Comparison of ENCODE assay signal across 17 mouse cellular contexts in genomic region chr1:192720156-192720555, GRCm38 (mm10). TPM values are rescaled to one million over a fixed set of nuclear protein-coding genes. Genes with fewer than 3 reads are reported as not detected.
DNase-seq lines count a peak whose midpoint lies in the region; ATAC-seq and TF ChIP-seq lines count a peak whose summit lies in the region.
"Had no signal": no experiment of that assay in that cellular context is flagged by ENCODE, and none has a peak within 500 bp of the region (broad histone marks: within the 10 kb centered on the region; RNA-seq: fewer than 3 reads in every experiment).

No protein-coding gene starts in this region.

- H3K36me3 ChIP-seq in hindbrain, embryonic 13.5 days, result no peaks in the 10 kb centered on the region
- H3K36me3 ChIP-seq in hindbrain, embryonic 16.5 days (ENCODE audit: control insufficient read depth, insufficient read depth, low read length), result no peaks in the 10 kb centered on the region
- H3K36me3 ChIP-seq in midbrain, embryonic 14.5 days (ENCODE audit: control insufficient read depth, insufficient read depth, low read length), result no peaks in the 10 kb centered on the region
- H3K36me3 ChIP-seq in midbrain, embryonic 11.5 days (ENCODE audit: control insufficient read depth, insufficient read depth, low read length), result no peaks in the 10 kb centered on the region
- H3K36me3 ChIP-seq in forebrain, embryonic 16.5 days (ENCODE audit: control insufficient read depth, insufficient read depth), result no peaks in the 10 kb centered on the region
- H3K36me3 ChIP-seq in liver, embryonic 11.5 days (ENCODE audit: control insufficient read depth, insufficient read depth, low read length), result no peaks in the 10 kb centered on the region
- H3K36me3 ChIP-seq: embryonic facial prominence, embryonic 10.5 days; heart, embryonic 15.5 days had no signal

- peaks cover 3% of the 10 kb centered on the region; the same call in 1 of the 2 replicates for H3K4me1 ChIP-seq in hindbrain, embryonic 13.5 days (replicated peaks)
- H3K4me1 ChIP-seq in hindbrain, embryonic 16.5 days (ENCODE audit: control insufficient read depth, insufficient read depth, low read depth, low read length), result no peaks in the 10 kb centered on the region
- no peaks in the 10 kb centered on the region for H3K4me1 ChIP-seq in midbrain, embryonic 14.5 days (ENCODE audit: control insufficient read depth, insufficient read depth, low read length)
- H3K4me1 ChIP-seq in midbrain, embryonic 11.5 days (ENCODE audit: control insufficient read depth, insufficient read depth, low read length), result no peaks in the 10 kb centered on the region
- H3K4me1 ChIP-seq in forebrain, embryonic 16.5 days (replicated peaks; ENCODE audit: control insufficient read depth, insufficient read depth, low read length), result peaks cover 3% of the 10 kb centered on the region; the same call in 1 of the 2 replicates
- H3K4me1 ChIP-seq in liver, embryonic 11.5 days (replicated peaks; ENCODE audit: control insufficient read depth, insufficient read depth, low read length), result no peaks in the 10 kb centered on the region
- H3K4me1 ChIP-seq: embryonic facial prominence, embryonic 10.5 days; heart, embryonic 15.5 days had no signal

- no peak for TF ChIP-seq CTCF in brain, embryonic 14.5 days (IDR thresholded peaks at IDR 0.05; ENCODE audit: borderline replicate concordance, extremely low read depth, insufficient read depth, insufficient read length)

- no peaks in the 10 kb centered on the region for H3K9me3 ChIP-seq in hindbrain, embryonic 13.5 days
- H3K9me3 ChIP-seq in hindbrain, embryonic 16.5 days (ENCODE audit: control insufficient read depth, low read length), result no peaks in the 10 kb centered on the region
- H3K9me3 ChIP-seq in midbrain, embryonic 14.5 days (ENCODE audit: control insufficient read depth, low read length), result no peaks in the 10 kb centered on the region
- no peaks in the 10 kb centered on the region for H3K9me3 ChIP-seq in midbrain, embryonic 11.5 days (ENCODE audit: control insufficient read depth, low read length)
- no peaks in the 10 kb centered on the region for H3K9me3 ChIP-seq in forebrain, embryonic 16.5 days (ENCODE audit: control insufficient read depth, low read length)
- no peaks in the 10 kb centered on the region for H3K9me3 ChIP-seq in liver, embryonic 11.5 days (ENCODE audit: control insufficient read depth, low read length)
- H3K9me3 ChIP-seq: embryonic facial prominence, embryonic 10.5 days; heart, embryonic 15.5 days had no signal

- no peak for ATAC-seq in hindbrain, embryonic 13.5 days (ENCODE audit: low FRiP score)
- no peak; the same call in 1 of the 2 replicates for ATAC-seq in hindbrain, embryonic 16.5 days
- ATAC-seq in midbrain, embryonic 14.5 days (ENCODE audit: low FRiP score, low TSS enrichment), result no peak
- no peak for ATAC-seq in midbrain, embryonic 11.5 days (ENCODE audit: low FRiP score)
- ATAC-seq in forebrain, embryonic 16.5 days, result peak; percentile 42; the same call in 1 of the 2 replicates
- ATAC-seq in liver, embryonic 11.5 days (replicated peaks; ENCODE audit: low FRiP score), result no peak

- TF ChIP-seq POLR2A in brain, embryonic 14.5 days (IDR thresholded peaks at IDR 0.05; ENCODE audit: borderline replicate concordance, extremely low read depth, insufficient read depth, insufficient read length, poor library complexity, severe bottlenecking), result no peak

- H3K27me3 ChIP-seq in hindbrain, embryonic 13.5 days, result no peaks in the 10 kb centered on the region
- no peaks in the 10 kb centered on the region for H3K27me3 ChIP-seq in hindbrain, embryonic 16.5 days (replicated peaks; ENCODE audit: control insufficient read depth, insufficient read depth, low read length)
- H3K27me3 ChIP-seq in midbrain, embryonic 14.5 days (ENCODE audit: control insufficient read depth, insufficient read depth, low read length), result no peaks in the 10 kb centered on the region
- no peaks in the 10 kb centered on the region; the same call in 1 of the 2 replicates for H3K27me3 ChIP-seq in midbrain, embryonic 11.5 days (ENCODE audit: control insufficient read depth, insufficient read depth, low read length)
- H3K27me3 ChIP-seq in forebrain, embryonic 16.5 days (replicated peaks; ENCODE audit: control insufficient read depth, insufficient read depth, low read length), result no peaks in the 10 kb centered on the region
- H3K27me3 ChIP-seq in liver, embryonic 11.5 days (replicated peaks; ENCODE audit: control insufficient read depth, insufficient read depth, low read length), result no peaks in the 10 kb centered on the region
- H3K27me3 ChIP-seq: heart, embryonic 15.5 days had no signal

- DNase-seq in midbrain, embryonic 14.5 days, result peak; percentile 17
- no peak for DNase-seq in midbrain, embryonic 11.5 days (ENCODE audit: low spot score, missing footprints)
- peak; percentile 59 for DNase-seq in brain, embryonic 14.5 days (ENCODE audit: low read depth)
- DNase-seq in liver, embryonic 11.5 days (ENCODE audit: low spot score), result no peak
- DNase-seq: adrenal gland, adult 2 months; adrenal gland, postnatal 25 days; cerebellum, adult 2 months; gastrocnemius, postnatal 14 days; heart, adult 2 months; heart, postnatal 14 days; kidney, adult 11 months had no signal

- H3K9ac ChIP-seq in hindbrain, embryonic 13.5 days, result 0 out of 2 replicates have a peak overlapping the region, but pooled peaks have one; percentile 35
- no peak overlapping the region for H3K9ac ChIP-seq in hindbrain, embryonic 16.5 days (ENCODE audit: low read depth, low read length)
- no peak overlapping the region for H3K9ac ChIP-seq in midbrain, embryonic 14.5 days (replicated peaks; ENCODE audit: low read length)
- H3K9ac ChIP-seq in midbrain, embryonic 11.5 days (ENCODE audit: low read length), result no peak overlapping the region
- no peak overlapping the region for H3K9ac ChIP-seq in forebrain, embryonic 16.5 days (replicated peaks; ENCODE audit: low read depth, low read length)
- H3K9ac ChIP-seq in liver, embryonic 11.5 days (ENCODE audit: low read depth, low read length), result no peak overlapping the region
- H3K9ac ChIP-seq: heart, embryonic 15.5 days had no signal

- 73% methylated on average over 10 of the region's 10 CpGs for WGBS in hindbrain, embryonic 13.5 days
- 58% methylated on average over 10 of the region's 10 CpGs for WGBS in hindbrain, embryonic 16.5 days
- WGBS in midbrain, embryonic 14.5 days, result 67% methylated on average over 10 of the region's 10 CpGs
- WGBS in midbrain, embryonic 11.5 days, result 81% methylated on average over 10 of the region's 10 CpGs
- WGBS in forebrain, embryonic 16.5 days, result 70% methylated on average over 10 of the region's 10 CpGs
- 84% methylated on average over 10 of the region's 10 CpGs for WGBS in liver, embryonic 11.5 days

- no peak overlapping the region for H3K4me3 ChIP-seq in hindbrain, embryonic 13.5 days
- H3K4me3 ChIP-seq in hindbrain, embryonic 16.5 days (ENCODE audit: low read length), result no peak overlapping the region
- no peak overlapping the region for H3K4me3 ChIP-seq in midbrain, embryonic 14.5 days (replicated peaks; ENCODE audit: low read depth, low read length)
- no peak overlapping the region for H3K4me3 ChIP-seq in midbrain, embryonic 11.5 days (ENCODE audit: low read depth, low read length)
- H3K4me3 ChIP-seq in forebrain, embryonic 16.5 days (replicated peaks; ENCODE audit: low read length), result no peak overlapping the region
- no peak overlapping the region for H3K4me3 ChIP-seq in liver, embryonic 11.5 days (ENCODE audit: low read depth, low read length)
- H3K4me3 ChIP-seq: embryonic facial prominence, embryonic 10.5 days; heart, adult 2 months; heart, embryonic 15.5 days had no signal

- H3K4me2 ChIP-seq in hindbrain, embryonic 13.5 days, result no peak overlapping the region
- H3K4me2 ChIP-seq in hindbrain, embryonic 16.5 days (ENCODE audit: low read length), result no peak overlapping the region
- H3K4me2 ChIP-seq in midbrain, embryonic 14.5 days (ENCODE audit: low read length), result no peak overlapping the region
- H3K4me2 ChIP-seq in midbrain, embryonic 11.5 days, result no peak overlapping the region
- no peak overlapping the region for H3K4me2 ChIP-seq in forebrain, embryonic 16.5 days (ENCODE audit: low read length)
- H3K4me2 ChIP-seq in liver, embryonic 11.5 days, result no peak overlapping the region
- H3K4me2 ChIP-seq: heart, embryonic 11.5 days; heart, embryonic 15.5 days had no signal

- H3K27ac ChIP-seq in hindbrain, embryonic 13.5 days, result peak overlapping the region; percentile 68
- H3K27ac ChIP-seq in hindbrain, embryonic 16.5 days (ENCODE audit: low read depth, low read length), result no peak overlapping the region
- H3K27ac ChIP-seq in midbrain, embryonic 14.5 days (replicated peaks; ENCODE audit: low read depth, low read length), result no peak overlapping the region
- no peak overlapping the region for H3K27ac ChIP-seq in midbrain, embryonic 11.5 days (ENCODE audit: low read depth, low read length)
- peak overlapping the region; percentile 66 for H3K27ac ChIP-seq in forebrain, embryonic 16.5 days (ENCODE audit: low read length)
- H3K27ac ChIP-seq in liver, embryonic 11.5 days (ENCODE audit: low read depth, low read length), result no peak overlapping the region
- H3K27ac ChIP-seq: embryonic facial prominence, embryonic 10.5 days; heart, adult 2 months; heart, embryonic 15.5 days had no signal

RNA-seq across cellular contexts. Expression of gene Hhat, which starts 50.9 kb away (rescaled TPM):
- 3.6 and 4.6 TPM in 2 replicates for polyA plus RNA-seq in hindbrain, embryonic 13.5 days (2015; fragmentation: Nextera tagmentation; extraction: Ambion mirVana)
- polyA plus RNA-seq in hindbrain, embryonic 16.5 days (2015; fragmentation: Nextera tagmentation; extraction: Ambion mirVana), result 3.4 and 3.5 TPM in 2 replicates
- polyA plus RNA-seq in midbrain, embryonic 14.5 days (2014; fragmentation: Nextera tagmentation; extraction: Ambion mirVana), result 3.9 and 4.5 TPM in 2 replicates
- 7.4 and 11.0 TPM in 2 replicates for polyA plus RNA-seq in midbrain, embryonic 11.5 days (2014; fragmentation: Nextera tagmentation; extraction: Ambion mirVana)
- 3.8 TPM in 2 replicates for polyA plus RNA-seq in brain, embryonic 14.5 days (2012; rRNA removed)
- 3.6 and 4.2 TPM in 2 replicates for polyA plus RNA-seq in forebrain, embryonic 16.5 days (2015; fragmentation: Nextera tagmentation; extraction: Ambion mirVana)
- polyA plus RNA-seq in liver, embryonic 11.5 days (2014; fragmentation: Nextera tagmentation; extraction: Ambion mirVana), result 3.8 and 4.3 TPM in 2 replicates

Comparison
In these comparisons a context has a peak if more than half of its experiments do, and no peak if none do; other contexts are left out.
1. H3K27ac ChIP-seq: peak in hindbrain, embryonic 13.5 days (single experiment) and forebrain, embryonic 16.5 days (single experiment); none in hindbrain, embryonic 16.5 days (single experiment), midbrain, embryonic 14.5 days (single experiment), midbrain, embryonic 11.5 days (single experiment) and liver, embryonic 11.5 days (single experiment).
2. DNase-seq: peak in midbrain, embryonic 14.5 days (single experiment) and brain, embryonic 14.5 days (single experiment); none in midbrain, embryonic 11.5 days (single experiment) and liver, embryonic 11.5 days (single experiment).